Mouse (Mus musculus) Patski (cell line): ENCODE data around the gene Prmt7. TPM values are rescaled to one million over a fixed set of nuclear protein-coding genes. Genes with fewer than 3 reads are reported as not detected.

ENCODE experiments used
- ATAC-seq: fragments of 100-300 bp; one replicate; pipeline ENCODE4 v1.8.0; 2021
- CTCF ChIA-PET: fragments of 350-600 bp; sonication (Branson Sonifier 250); formaldehyde crosslinking; loops from one replicate; lab custom pipeline; 2022; ENCODE audit warnings: inconsistent platforms; lab: Charles Lee
- POLR2A ChIA-PET: fragments of 350-600 bp; sonication (Branson Sonifier 250); formaldehyde crosslinking; loops from one replicate; lab custom pipeline; 2022; ENCODE audit warnings: antibody characterized with exemption, inconsistent platforms; lab: Charles Lee
- DNase-seq: peaks from one replicate; pipeline ENCODE4 v3.0.0-alpha.2; 2011; ENCODE audit warnings: low read depth, low spot score
- H3K27me3 ChIP-seq: fragments of 371-371 bp; one replicate; pipeline ENCODE4 v1.5.1; 2021
- CTCF ChIP-seq: fragments of 100-300 bp; IDR thresholded peaks from one replicate; pipeline ENCODE4 v1.5.1; 2021
- in situ Hi-C: fragments of 300-500 bp; cut with MboI; formaldehyde crosslinking; loops from 3 replicates; pipeline ENCODE4 v1.11.1; 2018; ENCODE audit warnings: low pct_unique_long_range_greater_than_20kb, mixed read lengths
- polyA plus RNA-seq: library from polyadenylated mRNA; unstranded; gene quantifications from one replicate; pipeline ENCODE4 v1.2.3, GENCODE M21; 2021

The Prmt7 gene
- polyA plus RNA-seq, 1 experiment from 2014 or later: 26.1 TPM

DNA sequence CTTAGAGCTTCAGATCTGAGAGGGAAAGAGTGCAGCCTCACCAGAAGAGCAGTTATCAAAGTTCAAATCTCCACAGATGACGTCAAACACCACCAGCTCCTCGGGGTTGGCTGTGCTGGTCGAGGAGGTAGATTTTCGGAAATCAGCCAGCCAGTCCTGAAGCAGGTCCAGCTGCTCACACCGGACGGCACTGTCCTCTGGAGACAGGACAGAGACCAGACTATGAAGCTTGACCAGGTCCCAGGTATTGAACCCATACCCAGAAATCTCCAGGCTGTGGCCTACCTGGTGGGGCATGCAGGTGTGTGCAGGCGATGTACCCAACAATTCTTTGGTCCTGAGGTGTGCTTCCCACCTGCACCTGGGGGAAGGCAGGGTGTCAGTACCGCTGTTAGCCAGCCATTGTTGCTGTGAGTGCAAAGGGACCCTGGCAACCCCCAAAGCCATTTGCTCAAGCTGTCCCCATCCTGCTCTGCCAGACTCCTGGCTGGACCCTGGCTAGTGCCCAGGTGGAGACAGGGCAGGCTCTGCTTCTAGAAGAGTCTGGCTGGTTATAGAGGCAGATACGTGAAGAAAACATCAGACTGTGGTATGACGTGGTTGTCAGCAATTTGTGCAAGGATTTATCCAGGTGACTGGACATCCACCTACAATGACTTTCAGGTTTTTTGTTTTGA lies 49.0 kb downstream of the Prmt7 start:
- in situ Hi-C loops: no loop called here
- CTCF ChIA-PET: interaction anchor here (0.8 kb wide), 1 partner anchor 12 kb away, joined by 3 read pairs; no protein-coding TSS in a partner anchor
- no peak for DNase-seq

DNA sequence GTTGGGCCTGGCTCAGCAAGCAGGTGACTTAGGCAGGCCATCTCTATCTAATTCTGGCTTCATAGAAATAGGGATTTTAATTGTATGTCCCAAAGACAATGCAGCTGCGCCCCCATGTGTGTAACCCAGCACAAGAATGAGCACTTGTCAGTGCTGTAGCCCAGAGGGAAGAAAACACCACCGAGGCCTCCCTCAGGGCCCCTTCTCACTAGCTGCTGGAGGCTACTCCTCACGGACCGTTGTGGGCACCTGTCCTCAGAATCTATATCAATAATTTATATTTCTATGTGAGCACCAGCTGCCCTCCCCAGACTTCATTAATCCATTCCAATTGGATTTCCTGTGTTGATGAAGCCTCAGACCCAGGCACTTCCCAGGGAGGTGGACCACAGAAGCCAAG lies 50.2 kb downstream of the Prmt7 start:
- POLR2A ChIA-PET: interaction anchor here (1.3 kb wide), 1 partner anchor 12 kb away, joined by 3 read pairs; no protein-coding TSS in a partner anchor
- TF ChIP-seq CTCF: no peak
- H3K27me3 ChIP-seq: no peaks in the 10 kb centered on the region
- no peak for ATAC-seq
- in situ Hi-C loops: no loop called here
- CTCF ChIA-PET: interaction anchor here (0.8 kb wide), 1 partner anchor 27 kb away, joined by 3 read pairs; no protein-coding TSS in a partner anchor
- no peak for DNase-seq

More for the DNA sequence above, 49.0 kb downstream of the Prmt7 start:
- TF ChIP-seq CTCF: no peak
- ATAC-seq: no peak
- H3K27me3 ChIP-seq: no peaks in the 10 kb centered on the region
- POLR2A ChIA-PET: no interaction called here

DNA sequence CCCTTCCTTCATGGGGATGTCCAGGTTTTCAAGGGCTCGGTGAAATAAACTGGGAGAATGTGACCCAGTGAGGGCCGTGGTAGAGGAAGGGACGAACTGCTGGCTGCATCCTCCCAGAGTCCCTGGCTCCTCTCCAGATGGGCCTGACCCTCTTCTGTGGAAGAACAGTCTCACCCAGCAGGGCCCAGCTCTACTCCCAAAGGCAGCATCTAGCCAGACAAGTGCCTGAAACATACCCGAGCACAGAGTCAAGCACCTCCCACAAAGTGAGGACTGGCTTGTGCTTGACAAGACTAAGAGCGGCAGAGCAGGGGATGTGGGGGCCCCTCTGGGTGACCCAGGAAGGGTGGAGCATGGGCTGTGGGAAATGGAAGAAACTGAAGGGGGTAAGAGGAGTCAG lies 51.6 kb downstream of the Prmt7 start:
- in situ Hi-C loops: no loop called here
- CTCF ChIA-PET: no interaction called here
- TF ChIP-seq CTCF: no peak
- POLR2A ChIA-PET: no interaction called here
- peaks cover 6% of the 10 kb centered on the region for H3K27me3 ChIP-seq
- no peak for DNase-seq
- no peak for ATAC-seq

DNA sequence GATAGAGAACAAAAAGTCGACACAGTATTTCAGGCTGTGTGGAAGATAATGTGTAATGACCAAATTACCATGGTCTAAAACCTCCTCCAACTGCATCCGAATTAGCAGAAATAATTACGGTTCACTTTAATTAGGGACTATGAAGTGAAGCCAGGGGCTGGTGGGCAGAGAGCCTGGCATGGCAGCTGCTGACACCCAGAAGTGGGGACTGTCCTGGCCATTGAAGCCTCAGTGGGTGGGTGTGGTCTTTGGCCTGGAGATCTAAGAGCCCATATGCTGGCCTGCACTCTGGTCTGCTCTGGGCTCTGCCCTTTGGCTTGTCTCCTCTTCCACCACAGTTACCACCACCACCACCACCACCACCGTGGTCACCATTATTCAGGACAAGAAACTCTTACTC lies 53.2 kb downstream of the Prmt7 start:
- TF ChIP-seq CTCF: no peak
- peaks cover 19% of the 10 kb centered on the region for H3K27me3 ChIP-seq
- ATAC-seq: no peak
- no peak for DNase-seq
- ChIA-PET POLR2A (interaction anchor here (2.0 kb wide), 1 partner anchor 9 kb away, joined by 4 read pairs; no protein-coding TSS in a partner anchor), CTCF (no interaction called here)
- in situ Hi-C loops: no loop called here

DNA sequence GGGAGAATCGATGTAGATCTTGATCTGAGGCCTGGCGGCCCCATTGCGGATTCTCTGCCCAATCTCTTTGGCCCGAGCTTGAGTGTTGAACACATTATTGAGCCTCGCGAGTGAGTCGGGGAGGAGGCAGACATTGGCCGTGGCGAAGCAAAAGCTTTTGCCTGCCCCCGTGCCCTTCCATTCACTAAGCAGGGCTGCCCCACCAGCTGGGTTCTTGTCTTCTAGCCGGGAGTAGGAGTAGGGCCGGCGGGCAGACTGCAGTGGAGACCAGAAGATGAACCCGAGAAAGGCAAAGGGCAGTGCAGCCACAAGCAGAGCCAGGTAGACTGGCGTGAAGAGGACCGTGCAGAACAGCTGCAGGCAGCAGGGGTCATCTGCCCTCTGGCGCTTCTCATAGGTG lies 54.7 kb downstream of the Prmt7 start:
- no peak for ATAC-seq
- ChIA-PET CTCF (no interaction called here), POLR2A (no interaction called here)
- peaks cover 20% of the 10 kb centered on the region for H3K27me3 ChIP-seq
- no peak for TF ChIP-seq CTCF
- no peak for DNase-seq
- in situ Hi-C loops: no loop called here

DNA sequence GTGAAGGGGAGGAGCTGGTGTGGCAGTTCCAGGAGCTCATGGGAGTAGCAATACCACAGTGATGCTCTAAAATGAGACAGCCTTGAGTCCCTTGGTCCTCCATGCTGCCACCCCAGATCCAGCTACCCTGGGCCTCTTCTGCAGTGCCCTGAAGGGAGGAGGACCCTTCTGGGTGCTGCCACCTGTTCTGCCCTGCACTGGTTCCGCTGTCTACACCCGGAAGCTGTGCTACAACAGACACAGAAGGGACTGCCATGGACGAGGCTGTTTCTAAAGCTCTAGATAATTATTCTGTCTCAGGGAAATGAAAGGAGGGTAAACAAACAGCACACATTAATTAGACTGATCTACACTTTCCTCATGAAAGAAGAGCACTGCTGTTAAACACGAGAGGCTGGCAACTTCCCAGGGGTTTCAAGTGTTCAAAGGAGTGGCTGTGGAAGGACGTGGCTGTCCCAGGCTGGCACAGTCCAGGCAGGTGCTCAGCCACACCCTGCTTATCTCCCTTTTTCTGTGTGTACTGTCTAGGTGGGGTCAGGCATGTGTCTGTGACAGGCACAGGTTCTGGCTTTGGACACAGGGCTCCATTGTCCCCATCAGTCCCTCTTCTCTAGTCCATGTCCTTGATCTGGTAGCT lies 58.1 kb downstream of the Prmt7 start:
- ChIA-PET POLR2A (no interaction called here), CTCF (no interaction called here)
- no peak for DNase-seq
- in situ Hi-C loops: no loop called here
- TF ChIP-seq CTCF: no peak
- peaks cover 22% of the 10 kb centered on the region for H3K27me3 ChIP-seq
- no peak for ATAC-seq

DNA sequence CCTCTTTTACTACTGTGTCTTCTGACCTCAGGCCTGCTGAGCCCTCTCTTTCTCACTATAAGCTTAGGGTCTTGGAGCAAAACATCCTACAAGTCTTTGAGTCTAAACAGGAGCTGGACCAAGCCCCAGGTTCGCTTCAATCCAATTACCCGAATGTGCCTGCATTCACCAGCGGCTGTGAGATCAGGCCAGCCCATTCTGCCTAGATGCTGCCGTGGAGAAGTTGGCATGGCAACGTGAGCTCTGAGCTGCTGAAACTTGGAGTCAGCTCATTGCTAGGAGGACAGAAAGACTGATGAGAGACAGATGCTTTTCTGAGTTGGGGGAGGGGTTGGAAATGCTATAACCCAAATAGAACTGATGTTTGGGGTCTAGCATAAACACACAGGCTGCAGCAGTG lies 60.1 kb downstream of the Prmt7 start:
- no peak for TF ChIP-seq CTCF
- peaks cover 22% of the 10 kb centered on the region for H3K27me3 ChIP-seq
- ChIA-PET POLR2A (no interaction called here), CTCF (interaction anchor here (1.0 kb wide), 1 partner anchor 27 kb away, joined by 3 read pairs; no protein-coding TSS in a partner anchor)
- in situ Hi-C loops: no loop called here
- ATAC-seq (no peak), DNase-seq (no peak)

DNA sequence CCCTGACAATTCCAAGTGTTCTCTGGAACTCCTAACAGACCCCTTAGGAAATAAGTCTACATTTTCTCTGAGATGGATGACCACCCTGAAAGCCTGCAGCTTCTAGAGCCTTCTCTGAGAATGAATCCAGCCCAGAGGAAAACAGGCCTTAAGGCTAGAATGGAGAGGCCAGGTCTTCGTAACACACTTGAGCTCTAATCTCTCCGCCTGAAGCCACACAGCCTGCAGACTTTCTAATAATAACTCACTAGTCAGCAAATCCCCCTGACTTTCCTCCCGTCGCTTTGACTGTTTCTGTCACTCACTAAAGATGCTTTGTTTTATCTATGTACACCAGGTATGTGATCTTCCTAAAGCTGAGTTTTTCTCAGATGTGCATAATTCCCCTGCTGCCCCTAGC lies 60.6 kb downstream of the Prmt7 start:
- TF ChIP-seq CTCF: no peak
- DNase-seq: no peak
- in situ Hi-C loops: no loop called here
- ChIA-PET POLR2A (interaction anchor here (0.6 kb wide), 1 partner anchor 78 kb away, joined by 6 read pairs; no protein-coding TSS in a partner anchor), CTCF (interaction anchor here (0.9 kb wide), 1 partner anchor 12 kb away, joined by 3 read pairs; no protein-coding TSS in a partner anchor)
- ATAC-seq: no peak
- peaks cover 22% of the 10 kb centered on the region for H3K27me3 ChIP-seq

DNA sequence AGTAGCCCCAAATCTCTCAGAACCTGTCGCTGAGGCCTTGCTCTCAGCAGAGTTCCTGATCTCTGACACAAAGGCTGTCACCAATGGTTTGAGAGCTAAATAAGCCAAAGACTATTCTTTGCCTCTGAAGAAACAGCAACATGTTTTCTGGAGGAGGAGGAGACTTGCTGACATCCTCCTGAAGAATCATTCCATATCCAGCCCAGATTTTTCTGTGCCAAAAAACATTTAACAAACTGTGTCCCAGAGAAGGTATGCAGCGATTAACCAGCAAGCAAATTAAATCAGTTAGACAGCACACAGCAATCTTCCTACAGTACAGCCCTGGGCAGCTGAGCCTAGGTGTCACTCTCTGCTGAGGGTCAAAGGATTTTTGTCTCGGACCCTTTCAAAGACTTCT lies 62.7 kb downstream of the Prmt7 start:
- TF ChIP-seq CTCF: no peak
- DNase-seq (no peak), ATAC-seq (no peak)
- ChIA-PET POLR2A (interaction anchor here (1.3 kb wide), 1 partner anchor 9 kb away, joined by 4 read pairs; no protein-coding TSS in a partner anchor), CTCF (interaction anchor here (1.5 kb wide), 1 partner anchor 9 kb away, joined by 3 read pairs; no protein-coding TSS in a partner anchor)
- in situ Hi-C loops: no loop called here
- H3K27me3 ChIP-seq: peaks cover 8% of the 10 kb centered on the region

DNA sequence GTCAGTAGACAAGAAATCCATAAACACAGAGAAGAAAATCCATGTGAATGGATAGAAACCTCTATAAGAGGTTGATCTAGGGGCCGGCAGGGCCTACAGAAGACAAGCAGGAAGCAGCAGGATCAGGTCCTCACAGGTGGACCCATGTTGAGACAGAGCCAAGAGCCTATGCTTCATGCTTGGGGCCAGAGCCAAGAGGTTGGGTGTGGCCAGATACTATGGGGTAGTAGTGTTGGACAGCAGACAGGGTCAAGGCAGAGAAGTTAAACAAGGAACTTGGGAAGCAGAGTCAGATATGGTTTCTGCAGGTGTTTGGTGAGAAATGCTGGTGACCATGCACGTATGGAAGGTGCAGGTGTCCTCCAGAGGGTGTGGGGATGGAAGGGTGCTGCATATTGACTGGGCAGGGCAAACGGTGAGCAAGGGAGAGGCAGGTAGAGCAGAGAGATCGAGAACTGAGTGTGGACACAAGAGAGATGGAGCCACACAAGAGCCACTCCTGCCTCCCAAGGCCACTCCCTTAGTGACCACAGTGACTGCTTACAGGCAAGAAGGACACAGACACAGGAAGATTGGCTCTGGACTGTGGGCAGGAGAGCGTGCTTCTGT lies 66.1 kb downstream of the Prmt7 start:
- H3K27me3 ChIP-seq: no peaks in the 10 kb centered on the region
- no peak for DNase-seq
- CTCF ChIA-PET: interaction anchor here (1.6 kb wide), 1 partner anchor 9 kb away, joined by 3 read pairs; no protein-coding TSS in a partner anchor
- in situ Hi-C loops: no loop called here
- TF ChIP-seq CTCF: no peak
- ATAC-seq: no peak
- POLR2A ChIA-PET: no interaction called here
